Mouse (Mus musculus): Measurements from ENCODE around the gene Olfr718-ps1.

DNA sequence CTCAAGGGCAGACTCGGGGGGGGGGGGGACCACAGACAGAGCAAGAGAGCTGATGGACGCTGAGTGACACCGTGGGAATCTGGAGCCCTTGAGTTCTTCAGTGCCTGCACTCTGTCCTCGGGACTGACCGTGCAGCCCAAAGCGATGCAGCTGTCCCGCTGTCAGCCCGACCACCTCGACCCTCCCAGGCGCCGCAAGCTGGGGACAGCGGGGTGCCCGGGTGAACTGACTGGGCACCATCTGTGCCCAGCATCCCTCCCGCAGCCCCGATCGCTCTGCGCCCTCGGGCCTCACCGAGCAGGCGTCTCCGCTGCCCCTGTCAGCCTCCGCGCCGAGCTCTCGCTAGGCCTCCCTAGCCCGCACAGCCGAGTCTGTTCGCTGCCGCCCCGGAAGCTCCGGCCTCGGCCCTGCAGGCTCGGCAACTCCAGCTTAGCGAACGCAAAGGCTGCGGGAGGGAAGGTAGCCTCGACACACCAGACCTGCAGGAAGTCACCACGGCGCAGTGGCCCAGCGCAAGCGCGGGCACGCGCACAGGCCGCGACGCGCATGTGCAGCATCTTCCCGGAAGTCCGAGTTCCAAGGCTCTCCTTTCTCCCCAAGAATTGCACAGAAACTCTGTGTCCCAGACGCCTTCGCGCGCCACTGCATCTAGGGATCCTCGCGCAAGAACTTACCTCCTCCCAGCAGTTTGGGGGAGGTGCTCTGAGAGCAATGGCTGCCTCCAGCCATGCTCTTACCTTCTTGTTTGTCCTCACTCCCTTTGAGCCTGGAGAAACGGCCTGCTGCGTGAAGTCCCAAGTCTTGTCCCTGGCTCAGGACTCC lies 33.1 kb upstream of the Olfr718-ps1 start, which contains the start of the genes Rbak and Spdye4b:
- TF ChIP-seq CTCF (IDR thresholded peaks at IDR 0.05; ENCODE audit: borderline replicate concordance, insufficient read depth, low read length) (no peak), POLR2A (IDR thresholded peaks at IDR 0.05; ENCODE audit: low read depth, low read length) (peak; percentile 94)
